Mouse (Mus musculus): ENCODE measurements around the gene Lrch2. TPM values are rescaled to one million over a fixed set of nuclear protein-coding genes. Genes with fewer than 3 reads are reported as not detected.
A peak's percentile ranks its signal among the peaks of the same experiment; 100 is the strongest.
"Not testable (repeated sequence)": the region's sequence is repeated elsewhere in the genome, so short reads cannot be mapped to it uniquely, and the experiment has no call there.

The Lrch2 gene
- 10 to 100 TPM; 17.2 to 21.3 TPM for total RNA-seq (2021)
- long read RNA-seq, experiment 1, full-length matches to known transcripts = 1 of 3 reads
- long read RNA-seq, experiment 1, partial matches to known transcripts = 2 of 3 reads
- long read RNA-seq, experiment 1, other reads (novel, unspliced or antisense) = 0 of 3 reads
- long read RNA-seq, experiment 2, full-length matches to known transcripts = 1 of 2 reads
- long read RNA-seq, experiment 2, partial matches to known transcripts = 1 of 2 reads
- long read RNA-seq, experiment 2, other reads (novel, unspliced or antisense) = 0 of 2 reads

- DNase-seq = peak; percentile 55
Measured at GRCm38 (mm10) chrX:147553421-147554201, at the start of gene Lrch2. Gene Lrch2, minus strand, starts transcription at chrX:147554081.

- DNase-seq = no peak
Measured at GRCm38 (mm10) chrX:147540934-147541870, 12.7 kb downstream of the Lrch2 start.

- DNase-seq = no peak
Measured at GRCm38 (mm10) chrX:147538377-147538776, 15.5 kb downstream of the Lrch2 start.

- DNase-seq = not testable (repeated sequence)
Measured at GRCm38 (mm10) chrX:147537117-147537516, 16.8 kb downstream of the Lrch2 start.

- DNase-seq = no peak
Measured at GRCm38 (mm10) chrX:147535616-147536015, 18.3 kb downstream of the Lrch2 start.

- DNase-seq = no peak
Measured at GRCm38 (mm10) chrX:147531675-147532074, 22.2 kb downstream of the Lrch2 start.

GRCm38 (mm10) chrX:147527646-147528172 is 26.2 kb downstream of the Lrch2 start:
- DNase-seq = no peak

- DNase-seq = no peak
Measured at GRCm38 (mm10) chrX:147489551-147489950, 64.3 kb downstream of the Lrch2 start.

- DNase-seq = not testable (repeated sequence)
Measured at GRCm38 (mm10) chrX:147453610-147454009, 100.3 kb downstream of the Lrch2 start, which contains the start of gene Vmn1r239-ps. Gene Vmn1r239-ps, minus strand, starts transcription at chrX:147453710.

GRCm38 (mm10) chrX:147443386-147443785 is 110.5 kb downstream of the Lrch2 start:
- DNase-seq = no peak

- no peak for DNase-seq
Measured at GRCm38 (mm10) chrX:147435400-147435799, 118.5 kb downstream of the Lrch2 start.

- peak; percentile 2 for DNase-seq
Measured at GRCm38 (mm10) chrX:147429753-147430152, 124.1 kb downstream of the Lrch2 start.

GRCm38 (mm10) chrX:147429129-147429528 is 124.8 kb downstream of the Lrch2 start, which contains the start of gene Il13ra2:
Gene Il13ra2, minus strand, starts transcription at chrX:147429192.
- DNase-seq = no peak

Other genes with a start within 250 kb of the Lrch2 start
- under 1 TPM; 0.93 to 1.00 TPM for gene Il13ra2, start 124.9 kb downstream of the Lrch2 start, total RNA-seq (2021)
- not detected for gene Vmn1r239-ps, start 100.4 kb downstream of the Lrch2 start, total RNA-seq (2021)
- gene Gm15128, start 211.9 kb upstream of the Lrch2 start, total RNA-seq (2021) = not detected